ENCODE assay signal across 21 mouse cellular contexts in genomic region chr1:131042721-131043120, GRCm38 (mm10). TPM values are rescaled to one million over a fixed set of nuclear protein-coding genes. Genes with fewer than 3 reads are reported as not detected.
"Had no signal": no experiment of that assay in that cellular context is flagged by ENCODE, and none has a peak within 500 bp of the region (broad histone marks: within the 10 kb centered on the region; RNA-seq: fewer than 3 reads in every experiment).

No protein-coding gene starts in this region.

- H3K9ac ChIP-seq: liver, embryonic 13.5 days; liver, embryonic 15.5 days; liver, postnatal 0 days; lung, embryonic 15.5 days; neural tube, embryonic 12.5 days had no signal

- ATAC-seq: liver, postnatal 0 days; lung, postnatal 0 days had no signal

- H3K4me3 ChIP-seq: liver, embryonic 13.5 days; liver, embryonic 15.5 days; lung, embryonic 15.5 days; neural tube, embryonic 12.5 days had no signal

- H3K4me1 ChIP-seq: liver, embryonic 13.5 days; liver, embryonic 15.5 days; lung, embryonic 15.5 days; neural tube, embryonic 12.5 days had no signal

- H3K36me3 ChIP-seq: liver, embryonic 13.5 days; liver, embryonic 15.5 days; lung, embryonic 15.5 days; neural tube, embryonic 12.5 days had no signal

- H3K9me3 ChIP-seq: liver, embryonic 13.5 days; liver, embryonic 15.5 days; lung, embryonic 15.5 days; neural tube, embryonic 12.5 days had no signal

- DNase-seq: liver, embryonic 13.5 days; liver, postnatal 0 days; lung, adult 2 months; lung, postnatal 14 days; lung, postnatal 36 days; midbrain, embryonic 14.5 days; right cerebral cortex, postnatal 14 days; thymus, adult 18-20 months; thymus, postnatal 14 days; thymus, postnatal 36 days had no signal

- H3K4me2 ChIP-seq: liver, embryonic 13.5 days; liver, embryonic 15.5 days; lung, embryonic 15.5 days; neural tube, embryonic 12.5 days had no signal

- H3K27me3 ChIP-seq: liver, embryonic 13.5 days; liver, embryonic 15.5 days; lung, embryonic 15.5 days; neural tube, embryonic 12.5 days had no signal

- H3K27ac ChIP-seq: liver, embryonic 13.5 days; liver, embryonic 15.5 days; lung, embryonic 15.5 days; macrophage; neural tube, embryonic 12.5 days had no signal

RNA-seq across cellular contexts. Expression of gene Il10, which starts 23.1 kb away (rescaled TPM):
- total RNA-seq: megakaryocyte progenitor cell, adult 5-6 weeks; midbrain, postnatal 0 days; monocyte, adult 5-6 weeks; neutrophil, adult 5-6 weeks had no signal
- polyA plus RNA-seq: liver, embryonic 13.5 days; liver, embryonic 15.5 days; lung, adult 2 months; lung, postnatal 0 days; midbrain, embryonic 14.5 days; midbrain, postnatal 0 days; neural tube, embryonic 12.5 days; neural tube, embryonic 14.5 days; stomach, embryonic 16.5 days had no signal
